Comparison of ENCODE assay signal across 8 mouse cellular contexts in genomic region chrX:95957461-95957860, GRCm38 (mm10). TPM values are rescaled to one million over a fixed set of nuclear protein-coding genes. Genes with fewer than 3 reads are reported as not detected.
DNase-seq lines count a peak whose midpoint lies in the region; ATAC-seq and TF ChIP-seq lines count a peak whose summit lies in the region.
"Not testable (repeated sequence)": the region's sequence is repeated elsewhere in the genome, so short reads cannot be mapped to it uniquely, and the experiment has no call there.

No protein-coding gene starts in this region.

- TF ChIP-seq CTCF in hindbrain, postnatal 0 days (IDR thresholded peaks at IDR 0.05; ENCODE audit: low read depth); lung, postnatal 0 days (IDR thresholded peaks at IDR 0.05): not testable (repeated sequence)

- H3K9ac ChIP-seq in heart, embryonic 12.5 days; hindbrain, postnatal 0 days (replicated peaks; ENCODE audit: low read length); limb, embryonic 11.5 days (ENCODE audit: low read length); lung, postnatal 0 days (replicated peaks; ENCODE audit: low read depth); neural tube, embryonic 12.5 days: not testable (repeated sequence)

- H3K27me3 ChIP-seq in erythroblast, embryonic 14.5 days (ENCODE audit: control insufficient read depth); heart, embryonic 12.5 days (replicated peaks); hindbrain, postnatal 0 days (ENCODE audit: insufficient read depth, low read length); limb, embryonic 11.5 days (ENCODE audit: control insufficient read depth, insufficient read depth, low read length); lung, postnatal 0 days (replicated peaks; ENCODE audit: insufficient read depth, low read length); neural tube, embryonic 12.5 days (replicated peaks): not testable (repeated sequence)

- H3K27ac ChIP-seq in heart, embryonic 12.5 days (ENCODE audit: poor library complexity, severe bottlenecking); hindbrain, postnatal 0 days; limb, embryonic 11.5 days (replicated peaks; ENCODE audit: low read depth, low read length); lung, postnatal 0 days (ENCODE audit: low read length); neural tube, embryonic 12.5 days: not testable (repeated sequence)

- peak overlapping the region; percentile 60 for H3K4me2 ChIP-seq in heart, embryonic 12.5 days
- H3K4me2 ChIP-seq in hindbrain, postnatal 0 days (ENCODE audit: low read depth, low read length) = peak overlapping the region; percentile 47
- peak overlapping the region; percentile 43 for H3K4me2 ChIP-seq in limb, embryonic 11.5 days (ENCODE audit: low read depth, severe bottlenecking)
- peak overlapping the region; percentile 47 for H3K4me2 ChIP-seq in lung, postnatal 0 days (replicated peaks; ENCODE audit: low read depth, low read length)
- H3K4me2 ChIP-seq in neural tube, embryonic 12.5 days (replicated peaks) = peak overlapping the region; percentile 52

- H3K4me1 ChIP-seq in erythroblast, embryonic 14.5 days (ENCODE audit: control insufficient read depth); heart, embryonic 12.5 days (replicated peaks); hindbrain, postnatal 0 days (ENCODE audit: insufficient read depth, low read length); limb, embryonic 11.5 days (ENCODE audit: control insufficient read depth, insufficient read depth, low read length); lung, postnatal 0 days (ENCODE audit: insufficient read depth, low read depth, low read length); neural tube, embryonic 12.5 days: not testable (repeated sequence)

- not testable (repeated sequence) for TF ChIP-seq EP300 in lung, postnatal 0 days (IDR thresholded peaks at IDR 0.05)

- H3K4me3 ChIP-seq in erythroblast, embryonic 14.5 days (replicated peaks) = peak overlapping the region; percentile 68
- peak overlapping the region; percentile 30 for H3K4me3 ChIP-seq in heart, embryonic 12.5 days
- peak overlapping the region; percentile 54 for H3K4me3 ChIP-seq in hindbrain, postnatal 0 days (ENCODE audit: low read length)
- H3K4me3 ChIP-seq in limb, embryonic 11.5 days (ENCODE audit: low read depth, low read length) = peak overlapping the region; percentile 10; the same call in 1 of the 2 replicates
- peak overlapping the region; percentile 19; the same call in 1 of the 2 replicates for H3K4me3 ChIP-seq in lung, postnatal 0 days (ENCODE audit: low read depth, low read length)
- H3K4me3 ChIP-seq in neural tube, embryonic 12.5 days = peak overlapping the region; percentile 11; the same call in 1 of the 2 replicates

- DNase-seq in B cell, adult 2 months = peak; percentile 11 to 17
- DNase-seq in cerebellum, adult 8-10 months = peak; percentile 17
- not testable (repeated sequence) for DNase-seq in hindbrain, postnatal 0 days (ENCODE audit: low spot score); limb, embryonic 11.5 days (ENCODE audit: low spot score); lung, postnatal 0 days (ENCODE audit: low spot score)

- not testable (repeated sequence) for ATAC-seq in heart, embryonic 12.5 days (ENCODE audit: insufficient number of reproducible peaks, low FRiP score); hindbrain, postnatal 0 days; limb, embryonic 11.5 days (ENCODE audit: insufficient number of reproducible peaks, low FRiP score, low TSS enrichment, low read depth); lung, postnatal 0 days
- ATAC-seq in neural tube, embryonic 12.5 days (ENCODE audit: low FRiP score, low read depth) = peak; percentile 32

- not testable (repeated sequence) for H3K36me3 ChIP-seq in erythroblast, embryonic 14.5 days (ENCODE audit: control insufficient read depth); heart, embryonic 12.5 days; hindbrain, postnatal 0 days (ENCODE audit: insufficient read depth, low read length); limb, embryonic 11.5 days (ENCODE audit: control insufficient read depth, insufficient read depth, low read length); lung, postnatal 0 days (ENCODE audit: insufficient read depth, low read length); neural tube, embryonic 12.5 days

- WGBS in heart, embryonic 12.5 days = 37% methylated on average over 11 of the region's 11 CpGs
- 49% methylated on average over 11 of the region's 11 CpGs for WGBS in hindbrain, postnatal 0 days
- 56% methylated on average over 11 of the region's 11 CpGs for WGBS in limb, embryonic 11.5 days
- 38% methylated on average over 11 of the region's 11 CpGs for WGBS in lung, postnatal 0 days
- 51% methylated on average over 11 of the region's 11 CpGs for WGBS in neural tube, embryonic 12.5 days

- not testable (repeated sequence) for H3K9me3 ChIP-seq in erythroblast, embryonic 14.5 days (ENCODE audit: control insufficient read depth, low read length); heart, embryonic 12.5 days (replicated peaks); hindbrain, postnatal 0 days (ENCODE audit: low read length); limb, embryonic 11.5 days (ENCODE audit: control insufficient read depth, low read length); lung, postnatal 0 days (ENCODE audit: low read length); neural tube, embryonic 12.5 days

RNA-seq across cellular contexts. Expression of gene Las1l, which starts 0.7 kb away (rescaled TPM):
- polyA plus RNA-seq in erythroblast, embryonic 14.5 days (2012) = 0.42 and 0.54 TPM in 2 replicates
- 56.5 and 59.4 TPM in 2 replicates for polyA plus RNA-seq in heart, embryonic 12.5 days (2016; fragmentation: Nextera tagmentation; extraction: Ambion mirVana)
- total RNA-seq in hindbrain, postnatal 0 days (2014; rRNA removed) = 26.3 and 40.3 TPM in 2 replicates
- polyA plus RNA-seq in hindbrain, postnatal 0 days (2015; fragmentation: Nextera tagmentation; extraction: Ambion mirVana) = 71.5 and 77.3 TPM in 2 replicates
- polyA plus RNA-seq in limb, embryonic 11.5 days (2014; fragmentation: Nextera tagmentation; extraction: Ambion mirVana) = 42.3 and 53.4 TPM in 2 replicates
- 28.9 and 32.7 TPM in 2 replicates for polyA plus RNA-seq in lung, postnatal 0 days (2015; fragmentation: Nextera tagmentation; extraction: Ambion mirVana)
- 73.6 and 75.1 TPM in 2 replicates for polyA plus RNA-seq in neural tube, embryonic 12.5 days (2016; fragmentation: Nextera tagmentation; extraction: Ambion mirVana)

Comparison
In these comparisons a context has a peak if more than half of its experiments do, and no peak if none do; other contexts are left out.
1. H3K4me3 ChIP-seq: peak in every context shown above with its lines; median percentile 68 in erythroblast, embryonic 14.5 days; 54 in hindbrain, postnatal 0 days; 30 in heart, embryonic 12.5 days; 19 in lung, postnatal 0 days; 11 in neural tube, embryonic 12.5 days; 10 in limb, embryonic 11.5 days.
2. RNA of gene Las1l, which starts 0.7 kb away (polyA plus RNA-seq): 73.6 to 75.1 TPM in neural tube, embryonic 12.5 days, 71.5 to 77.3 TPM in hindbrain, postnatal 0 days, 56.5 to 59.4 TPM in heart, embryonic 12.5 days, 42.3 to 53.4 TPM in limb, embryonic 11.5 days and 28.9 to 32.7 TPM in lung, postnatal 0 days; 0.42 to 0.54 TPM in erythroblast, embryonic 14.5 days; every median in the first group is over 10 times any median in the second.
3. Peak in every context shown above with its lines, with median percentiles within 50 percentile points of each other: H3K4me2 ChIP-seq.